Mouse (Mus musculus) heart, embryonic 12.5 days (tissue): ENCODE results near the gene Arhgap6. TPM values are rescaled to one million over a fixed set of nuclear protein-coding genes. Genes with fewer than 3 reads are reported as not detected.
A peak's percentile ranks its signal among the peaks of the same experiment; 100 is the strongest.

Experiments used
- ATAC-seq: fragments of 200-750 bp; cut with Nextera tagmentation; 2 replicates; pipeline ENCODE4 v1.8.0; 2017; ENCODE audit warnings: moderate TSS enrichment, moderate library complexity; ENCODE audit not compliant: insufficient number of reproducible peaks, low FRiP score
- H3K27ac ChIP-seq: fragments of 300-500 bp; sonication (generic); 2 replicates; pipeline ENCODE4 v1.5.1; 2016; ENCODE audit warnings: mild to moderate bottlenecking, moderate library complexity; ENCODE audit not compliant: poor library complexity, severe bottlenecking
- H3K27me3 ChIP-seq: fragments of 300-500 bp; sonication (generic); replicated peaks from 2 replicates; pipeline ENCODE4 v1.6.1; 2016; ENCODE audit warnings: mild to moderate bottlenecking, moderate library complexity
- H3K36me3 ChIP-seq: fragments of 300-500 bp; sonication (generic); 2 replicates; pipeline ENCODE4 v1.6.1; 2016; ENCODE audit warnings: mild to moderate bottlenecking, moderate library complexity
- H3K4me1 ChIP-seq: fragments of 300-500 bp; sonication (generic); replicated peaks from 2 replicates; pipeline ENCODE4 v1.6.1; 2016; ENCODE audit warnings: mild to moderate bottlenecking
- H3K4me2 ChIP-seq: fragments of 300-500 bp; sonication (generic); 2 replicates; pipeline ENCODE4 v1.6.1; 2016; ENCODE audit warnings: mild to moderate bottlenecking, moderate library complexity
- H3K4me3 ChIP-seq: fragments of 300-500 bp; sonication (generic); 2 replicates; pipeline ENCODE4 v1.5.1; 2016; ENCODE audit warnings: mild to moderate bottlenecking
- H3K9ac ChIP-seq: fragments of 300-500 bp; sonication (generic); 2 replicates; pipeline ENCODE4 v1.6.1; 2016; ENCODE audit warnings: mild to moderate bottlenecking, moderate library complexity
- H3K9me3 ChIP-seq: fragments of 300-500 bp; sonication (generic); replicated peaks from 2 replicates; pipeline ENCODE4 v1.6.1; 2016; ENCODE audit warnings: mild to moderate bottlenecking, moderate library complexity
- WGBS: fragments of 180-500 bp; shearing (Covaris S2); methylation state at CpG from one replicate; pipeline ENCODE4 v1.1.7; 2016; 5-methylcytosine and 5-hydroxymethylcytosine counted together
- polyA plus RNA-seq: library from polyadenylated mRNA; unstranded; fragments of >200 nt; fragmentation: Nextera tagmentation; extraction: Ambion mirVana; gene quantifications from 2 replicates; pipeline ENCODE4 v1.2.1, GENCODE M21; 2016

The Arhgap6 gene
- polyA plus RNA-seq, 1 experiment from 2014 or later: 10.5 TPM

GRCm38 (mm10) chrX:168980370-168980769, 185.5 kb downstream of the Arhgap6 start:
- Histone ChIP-seq H3K27me3 (no peaks in the 10 kb centered on the region), H3K4me2 (no peak overlapping the region), H3K9me3 (no peaks in the 10 kb centered on the region), H3K36me3 (no peaks in the 10 kb centered on the region), H3K4me3 (no peak overlapping the region), H3K27ac (no peak overlapping the region), H3K9ac (no peak overlapping the region), H3K4me1 (no peaks in the 10 kb centered on the region; the same call in 1 of the 2 replicates)
- WGBS: 42% methylated on average over 2 of the region's 2 CpGs
- ATAC-seq: no peak

GRCm38 (mm10) chrX:169007066-169007465, 212.2 kb downstream of the Arhgap6 start:
- Histone ChIP-seq H3K27ac (no peak overlapping the region), H3K27me3 (no peaks in the 10 kb centered on the region), H3K4me1 (no peaks in the 10 kb centered on the region), H3K36me3 (no peaks in the 10 kb centered on the region), H3K4me3 (no peak overlapping the region), H3K9me3 (no peaks in the 10 kb centered on the region), H3K9ac (no peak overlapping the region), H3K4me2 (no peak overlapping the region)
- ATAC-seq: no peak
- 67% methylated on average over 1 of the region's 1 CpGs for WGBS

- Histone ChIP-seq H3K4me1 (no peaks in the 10 kb centered on the region), H3K9me3 (no peaks in the 10 kb centered on the region), H3K27me3 (no peaks in the 10 kb centered on the region), H3K9ac (no peak overlapping the region), H3K4me3 (no peak overlapping the region), H3K27ac (no peak overlapping the region), H3K4me2 (no peak overlapping the region), H3K36me3 (no peaks in the 10 kb centered on the region)
- no peak for ATAC-seq
These were observed 217.8 kb downstream of the Arhgap6 start for GRCm38 (mm10) chrX:169012701-169013100.

DNA sequence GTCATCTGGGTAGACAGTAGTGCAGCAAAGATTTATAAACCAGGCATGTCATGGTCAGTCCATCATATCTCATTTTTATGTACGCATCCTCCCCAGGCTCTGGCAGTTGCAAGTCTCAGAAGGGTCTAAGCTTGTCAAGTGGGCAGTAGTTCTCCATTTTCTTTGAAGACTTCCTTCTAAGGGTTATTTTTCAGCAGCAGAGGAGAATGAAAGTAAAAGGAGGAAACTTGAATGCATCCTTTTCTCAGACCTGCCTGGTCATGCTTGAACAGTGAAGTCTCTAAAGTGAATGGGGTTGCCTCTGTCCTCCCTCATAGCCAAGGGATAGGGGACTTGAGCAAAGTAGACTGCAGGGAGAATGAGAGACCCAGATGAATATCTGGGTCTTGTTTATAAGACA, 239.5 kb downstream of the Arhgap6 start:
- Histone ChIP-seq H3K27ac (no peak overlapping the region), H3K4me2 (no peak overlapping the region), H3K27me3 (no peaks in the 10 kb centered on the region), H3K4me1 (no peaks in the 10 kb centered on the region), H3K36me3 (no peaks in the 10 kb centered on the region), H3K9me3 (no peaks in the 10 kb centered on the region), H3K4me3 (no peak overlapping the region), H3K9ac (no peak overlapping the region)
- no peak for ATAC-seq
- WGBS: 83% methylated on average over 1 of the region's 1 CpGs

DNA sequence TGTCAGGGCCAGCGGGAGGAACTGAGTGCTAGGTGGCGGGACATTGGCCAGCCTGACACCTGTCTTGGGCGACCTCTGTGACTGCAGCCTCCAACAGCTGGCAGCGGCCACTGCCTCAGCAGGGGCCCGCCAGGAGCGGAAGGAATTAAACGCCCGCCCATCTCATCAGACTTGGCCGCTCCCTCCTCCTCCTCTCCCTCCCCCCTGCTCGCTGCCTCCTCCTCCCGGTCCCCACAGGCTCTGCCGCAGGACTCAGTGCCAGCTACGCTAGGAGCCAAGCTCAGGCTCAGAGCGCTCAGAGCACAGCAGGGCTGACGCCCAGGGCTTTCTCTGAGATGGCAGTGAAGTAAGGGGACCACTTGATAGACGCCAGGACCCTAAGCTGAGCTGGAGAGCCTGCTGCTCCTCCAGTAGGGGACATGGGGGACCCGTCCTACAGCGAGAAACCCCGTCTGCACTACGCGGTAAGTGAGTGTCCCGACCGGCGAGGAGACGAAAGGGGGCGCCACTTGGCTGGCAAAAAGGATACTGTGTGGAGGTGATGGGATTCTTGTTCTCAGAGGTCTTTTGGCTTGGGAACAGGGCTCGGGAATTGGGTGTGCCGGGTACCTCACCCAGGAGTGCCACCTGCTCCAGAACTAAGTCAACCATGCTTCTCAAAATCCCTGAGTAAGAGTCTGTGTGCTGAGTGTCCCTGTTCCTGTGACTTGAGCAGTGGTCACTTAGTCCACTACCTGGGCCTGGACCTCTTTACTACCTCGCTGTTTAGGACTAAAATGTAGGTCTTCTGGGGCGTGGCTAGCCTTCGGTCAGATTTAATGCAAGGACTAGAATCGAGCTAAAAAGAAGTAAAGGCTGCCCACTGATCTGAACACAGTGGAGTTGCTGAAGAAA, 241.8 kb downstream of the Arhgap6 start:
- Histone ChIP-seq H3K27me3 (no peaks in the 10 kb centered on the region), H3K4me3 (peak overlapping the region; percentile 52), H3K36me3 (no peaks in the 10 kb centered on the region), H3K4me2 (peak overlapping the region; percentile 76), H3K4me1 (no peaks in the 10 kb centered on the region), H3K9me3 (no peaks in the 10 kb centered on the region), H3K9ac (peak overlapping the region; percentile 70), H3K27ac (no peak overlapping the region)
- peak; percentile 92 for ATAC-seq
- 11% methylated on average over 32 of the region's 32 CpGs for WGBS

DNA sequence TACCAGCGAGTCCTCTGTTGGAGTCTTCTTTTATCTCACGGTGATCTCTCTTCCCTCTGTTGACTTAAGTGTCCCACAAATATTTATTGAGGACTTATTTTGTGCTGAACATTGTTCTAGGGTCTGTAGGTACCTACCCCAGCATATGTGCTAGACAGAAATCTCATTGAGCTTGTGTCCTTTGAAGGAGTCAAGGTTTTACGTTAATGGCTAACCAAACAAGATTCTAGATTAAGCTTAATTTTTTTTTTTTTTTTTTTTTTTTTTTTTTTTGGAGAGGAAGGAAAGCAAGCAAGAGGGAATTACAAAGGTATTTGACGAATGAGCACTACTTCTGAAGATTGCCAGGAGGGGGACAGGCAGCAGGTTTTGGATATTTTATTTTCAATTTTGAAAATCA, 242.5 kb downstream of the Arhgap6 start:
- WGBS: 42% methylated on average over 4 of the region's 4 CpGs
- Histone ChIP-seq H3K4me1 (no peaks in the 10 kb centered on the region), H3K9ac (no peak overlapping the region), H3K36me3 (no peaks in the 10 kb centered on the region), H3K27me3 (no peaks in the 10 kb centered on the region), H3K27ac (no peak overlapping the region), H3K4me2 (peak overlapping the region; percentile 76), H3K4me3 (peak overlapping the region; percentile 52; the same call in 1 of the 2 replicates), H3K9me3 (no peaks in the 10 kb centered on the region)
- no peak for ATAC-seq

- Histone ChIP-seq H3K9me3 (no peaks in the 10 kb centered on the region), H3K4me2 (no peak overlapping the region), H3K36me3 (no peaks in the 10 kb centered on the region), H3K9ac (no peak overlapping the region), H3K4me1 (no peaks in the 10 kb centered on the region), H3K4me3 (no peak overlapping the region), H3K27ac (no peak overlapping the region), H3K27me3 (no peaks in the 10 kb centered on the region)
- no peak for ATAC-seq
- 65% methylated on average over 1 of the region's 1 CpGs for WGBS
These were observed 249.0 kb downstream of the Arhgap6 start for GRCm38 (mm10) chrX:169043872-169044271.

DNA sequence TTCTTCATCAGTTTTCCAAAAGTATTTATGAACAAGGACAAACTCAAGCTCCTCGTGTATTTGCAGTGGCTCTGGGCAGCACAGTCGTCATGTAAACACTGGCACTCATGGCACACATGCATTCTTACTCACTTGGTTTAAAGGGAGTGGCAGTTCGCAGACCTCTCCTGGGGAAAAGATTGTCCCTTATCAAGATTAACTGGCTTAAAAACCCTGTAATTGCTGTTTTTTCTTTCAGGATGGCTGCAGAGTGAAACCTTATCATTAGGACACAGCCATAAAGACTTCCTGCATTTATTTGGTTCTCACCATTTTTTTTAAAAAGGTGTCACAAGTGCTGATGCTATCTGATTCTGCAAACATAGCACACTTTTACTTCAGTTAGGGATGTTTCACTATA, 252.7 kb downstream of the Arhgap6 start:
- no peak overlapping the region for H3K9ac ChIP-seq
- no peaks in the 10 kb centered on the region for H3K36me3 ChIP-seq
- no peak overlapping the region for H3K4me3 ChIP-seq
- no peaks in the 10 kb centered on the region for H3K4me1 ChIP-seq
- ATAC-seq: no peak
- no peaks in the 10 kb centered on the region for H3K9me3 ChIP-seq
- H3K27me3 ChIP-seq: no peaks in the 10 kb centered on the region
- no peak overlapping the region for H3K4me2 ChIP-seq
- 38% methylated on average over 3 of the region's 3 CpGs for WGBS
- no peak overlapping the region for H3K27ac ChIP-seq

DNA sequence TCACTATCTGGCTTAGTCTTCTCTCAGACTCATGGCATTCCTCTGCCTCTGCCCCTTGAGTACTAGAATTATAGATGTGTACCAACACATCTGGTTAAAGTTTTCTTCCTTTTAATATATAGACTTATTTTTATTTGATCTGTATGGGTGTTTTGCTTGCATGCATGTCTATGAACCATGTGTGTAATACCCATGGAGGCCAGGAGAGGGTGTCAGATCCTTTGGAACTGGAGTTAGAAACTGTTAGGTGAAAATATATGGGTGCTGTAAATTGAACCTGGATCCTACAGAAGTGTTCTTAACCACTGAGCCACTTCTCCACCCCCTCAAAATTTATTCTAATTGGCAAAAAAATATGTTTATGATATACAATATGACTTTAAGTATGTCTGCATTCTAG, 254.7 kb downstream of the Arhgap6 start:
- H3K36me3 ChIP-seq: no peaks in the 10 kb centered on the region
- ATAC-seq: no peak

DNA sequence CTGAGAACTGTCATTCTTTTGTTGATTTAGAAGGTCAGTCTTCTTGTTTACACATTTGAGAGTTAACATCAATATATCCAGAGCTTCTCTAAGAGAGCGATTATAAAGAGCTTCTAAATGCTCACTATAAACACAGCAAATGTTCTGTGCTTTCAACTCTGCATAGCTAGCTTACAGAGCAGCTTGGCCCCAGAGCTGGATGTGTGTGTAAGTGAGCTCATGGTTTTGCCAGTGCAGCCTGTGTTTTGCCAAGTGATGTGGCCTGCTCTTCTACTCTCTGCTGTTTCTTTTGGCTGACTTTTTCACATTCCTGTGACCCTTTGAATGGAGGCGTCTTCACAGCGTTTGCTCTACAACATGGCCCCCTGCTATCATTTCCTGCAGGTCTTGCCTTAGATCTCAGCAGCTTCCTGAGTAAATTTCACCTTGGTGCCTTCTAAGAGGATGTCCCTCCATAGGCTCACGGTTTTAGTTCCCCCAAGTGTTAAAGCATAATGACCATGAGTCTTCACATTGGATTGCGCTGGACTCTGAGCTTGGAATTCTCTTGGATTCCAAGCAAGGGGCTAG, 259.1 kb downstream of the Arhgap6 start:
- peak; percentile 63; the same call in 1 of the 2 replicates for ATAC-seq
- H3K4me2 ChIP-seq: no peak overlapping the region
- no peaks in the 10 kb centered on the region for H3K36me3 ChIP-seq
- no peaks in the 10 kb centered on the region for H3K27me3 ChIP-seq
- no peaks in the 10 kb centered on the region for H3K9me3 ChIP-seq
- no peak overlapping the region for H3K9ac ChIP-seq
- H3K27ac ChIP-seq: peak overlapping the region; percentile 39; the same call in 1 of the 2 replicates
- H3K4me1 ChIP-seq: 0 out of 2 replicates have a peak, but pooled peaks cover 6% of the 10 kb centered on the region
- 30% methylated on average over 5 of the region's 5 CpGs for WGBS
- no peak overlapping the region for H3K4me3 ChIP-seq

More for the DNA sequence above, 254.7 kb downstream of the Arhgap6 start:
- no peaks in the 10 kb centered on the region for H3K9me3 ChIP-seq
- no peak overlapping the region for H3K4me2 ChIP-seq
- 0 out of 2 replicates have a peak, but pooled peaks cover 6% of the 10 kb centered on the region for H3K4me1 ChIP-seq
- no peak overlapping the region for H3K4me3 ChIP-seq
- H3K27ac ChIP-seq: no peak overlapping the region
- no peak overlapping the region for H3K9ac ChIP-seq
- H3K27me3 ChIP-seq: no peaks in the 10 kb centered on the region

GRCm38 (mm10) chrX:169062555-169062954, 267.7 kb downstream of the Arhgap6 start:
- Histone ChIP-seq H3K36me3 (no peaks in the 10 kb centered on the region), H3K27me3 (no peaks in the 10 kb centered on the region)

More at GRCm38 (mm10) chrX:169062555-169062954, 267.7 kb downstream of the Arhgap6 start:
- Histone ChIP-seq H3K9me3 (no peaks in the 10 kb centered on the region), H3K9ac (no peak overlapping the region), H3K4me1 (no peaks in the 10 kb centered on the region), H3K4me2 (no peak overlapping the region), H3K27ac (no peak overlapping the region), H3K4me3 (no peak overlapping the region)
- ATAC-seq: no peak
